8 mouse cellular contexts compared by ENCODE assay signal in the genomic region with DNA sequence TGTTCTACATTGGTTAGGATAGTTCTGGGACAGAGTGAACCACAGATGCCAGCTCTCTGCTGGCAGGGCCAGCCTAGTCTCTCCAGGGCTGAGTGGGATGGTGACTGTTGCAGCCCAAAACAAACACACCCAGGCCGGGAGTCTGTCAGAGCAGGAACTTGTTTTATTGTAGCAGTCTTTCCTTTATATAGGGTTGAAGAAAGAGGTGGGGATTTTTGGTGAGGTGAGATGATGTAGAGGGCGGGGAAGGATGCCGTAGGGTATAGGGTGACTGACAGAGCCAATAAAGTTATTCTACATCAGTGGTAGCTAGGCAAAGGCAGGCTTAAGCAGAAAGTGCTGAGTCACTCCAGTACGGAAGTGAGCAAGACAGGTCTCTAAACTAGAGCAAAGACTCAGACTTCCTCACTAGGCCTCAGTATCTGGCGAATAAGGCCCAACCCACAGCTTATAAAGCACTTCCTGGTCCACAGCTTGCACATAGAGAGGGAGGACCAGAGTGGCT.
DNase-seq lines count a peak whose midpoint lies in the region; ATAC-seq and TF ChIP-seq lines count a peak whose summit lies in the region.

No protein-coding gene starts in this region.

- no peaks in the 10 kb centered on the region for H3K9me3 ChIP-seq in midbrain, embryonic 15.5 days

- peak; percentile 15 for DNase-seq in spleen, adult 12 weeks (ENCODE audit: low spot score)
- DNase-seq in spleen, postnatal 14 days (ENCODE audit: low spot score in 2 of 2), result no peak
- peak; percentile 70 for DNase-seq in large intestine, adult 2 months (ENCODE audit: low read depth, low spot score)
- peak; percentile 33 to 43 for DNase-seq in monocyte, adult 2 months (ENCODE audit: low read depth in 1 of 2, low spot score in 2 of 2)
- no peak for DNase-seq in retina, embryonic 14.5 days (ENCODE audit: low spot score)
- no peak for DNase-seq in right cerebral cortex, postnatal 10 days (ENCODE audit: low spot score in 2 of 2)

- TF ChIP-seq CTCF in bone marrow, adult 2 months (IDR thresholded peaks at IDR 0.05; ENCODE audit: control insufficient read depth, insufficient read depth, low read length), result no peak

- 18% methylated on average over 5 of the region's 5 CpGs for WGBS in bone marrow, adult 2 months
- 23% methylated on average over 5 of the region's 5 CpGs for WGBS in large intestine, adult 2 months
- 86% methylated on average over 5 of the region's 5 CpGs for WGBS in midbrain, embryonic 15.5 days

- H3K4me2 ChIP-seq in midbrain, embryonic 15.5 days, result no peak overlapping the region

- no peak overlapping the region for H3K9ac ChIP-seq in midbrain, embryonic 15.5 days

- peaks cover 19% of the 10 kb centered on the region; the same call in 1 of the 2 replicates for H3K36me3 ChIP-seq in midbrain, embryonic 15.5 days (replicated peaks)

- H3K4me1 ChIP-seq in bone marrow, adult 2 months (ENCODE audit: control insufficient read depth, insufficient read depth, low read length), result peaks cover 1% of the 10 kb centered on the region
- H3K4me1 ChIP-seq in midbrain, embryonic 15.5 days, result no peaks in the 10 kb centered on the region

- H3K27ac ChIP-seq in bone marrow, adult 2 months (ENCODE audit: control insufficient read depth, insufficient read depth, low read depth, low read length, poor library complexity), result peak overlapping the region; percentile 89
- no peak overlapping the region for H3K27ac ChIP-seq in midbrain, embryonic 15.5 days

- no peaks in the 10 kb centered on the region for H3K27me3 ChIP-seq in midbrain, embryonic 15.5 days (replicated peaks)

- H3K4me3 ChIP-seq in bone marrow, adult 2 months (replicated peaks; ENCODE audit: control insufficient read depth, low read depth, low read length), result no peak overlapping the region
- no peak overlapping the region for H3K4me3 ChIP-seq in midbrain, embryonic 15.5 days

- no peak for ATAC-seq in midbrain, embryonic 15.5 days (replicated peaks)

- TF ChIP-seq POLR2A in bone marrow, adult 2 months (IDR thresholded peaks at IDR 0.05; ENCODE audit: borderline replicate concordance, control insufficient read depth, low read depth, low read length), result no peak

Comparison
In these comparisons a context has a peak if more than half of its experiments do, and no peak if none do; other contexts are left out.
1. DNase-seq: peak in spleen, adult 12 weeks (single experiment), large intestine, adult 2 months (single experiment) and monocyte, adult 2 months (2 of 2); none in spleen, postnatal 14 days (0 of 2), retina, embryonic 14.5 days (single experiment) and right cerebral cortex, postnatal 10 days (0 of 2).